Mouse (Mus musculus) monocyte, adult 5-6 weeks (primary cell): ENCODE data around the gene Haus7. TPM values are rescaled to one million over a fixed set of nuclear protein-coding genes. Genes with fewer than 3 reads are reported as not detected.
"Not testable (repeated sequence)": the region's sequence is repeated elsewhere in the genome, so short reads cannot be mapped to it uniquely, and the experiment has no call there.

ENCODE experiments used
- ATAC-seq: fragments of 153-309, 156-312 bp; replicated peaks from 2 replicates; pipeline ENCODE4 v1.8.0; 2017; ENCODE audit warnings: mild to moderate bottlenecking; ENCODE audit not compliant: low TSS enrichment, insufficient number of reproducible peaks, severe bottlenecking, poor library complexity, low FRiP score
- total RNA-seq: library from RNA; stranded (forward); fragments of 200-1000, 200-491, 200-594 nt; gene quantifications from 3 replicates; pipeline ENCODE4 v1.2.3, GENCODE M21; 2017

The Haus7 gene
- 16.3 to 24.5 TPM (median 18.2 TPM) in 3 replicates for total RNA-seq

GRCm38 (mm10) chrX:73458877-73459392, at the start of gene Haus7:
Gene Haus7, minus strand, starts transcription at chrX:73459044.
- ATAC-seq = peak; percentile 100

GRCm38 (mm10) chrX:73506577-73506976, 47.7 kb upstream of the Haus7 start:
- no peak for ATAC-seq

- ATAC-seq = no peak
Measured at GRCm38 (mm10) chrX:73505130-73505735, 46.4 kb upstream of the Haus7 start.

GRCm38 (mm10) chrX:73496746-73497145, 37.9 kb upstream of the Haus7 start:
- ATAC-seq = no peak

GRCm38 (mm10) chrX:73493567-73493966, 34.7 kb upstream of the Haus7 start:
- not testable (repeated sequence) for ATAC-seq

- no peak for ATAC-seq
Measured at GRCm38 (mm10) chrX:73490804-73491203, 32.0 kb upstream of the Haus7 start.

- ATAC-seq = no peak
Measured at GRCm38 (mm10) chrX:73490186-73490585, 31.3 kb upstream of the Haus7 start.

GRCm38 (mm10) chrX:73486920-73487319, 28.1 kb upstream of the Haus7 start:
- no peak for ATAC-seq

- ATAC-seq = no peak
Measured at GRCm38 (mm10) chrX:73484870-73485269, 26.0 kb upstream of the Haus7 start.

- ATAC-seq = no peak
Measured at GRCm38 (mm10) chrX:73484076-73484475, 25.2 kb upstream of the Haus7 start.

GRCm38 (mm10) chrX:73483484-73483810, 24.6 kb upstream of the Haus7 start, which contains the start of gene Bgn:
Gene Bgn, plus strand, starts transcription at chrX:73483602.
- ATAC-seq = no peak

GRCm38 (mm10) chrX:73482643-73483483, 24.0 kb upstream of the Haus7 start:
- no peak for ATAC-seq

- ATAC-seq = no peak
Measured at GRCm38 (mm10) chrX:73480334-73480733, 21.5 kb upstream of the Haus7 start.

GRCm38 (mm10) chrX:73479656-73480055, 20.8 kb upstream of the Haus7 start:
- no peak for ATAC-seq

- no peak for ATAC-seq
Measured at GRCm38 (mm10) chrX:73477500-73477899, 18.7 kb upstream of the Haus7 start.

GRCm38 (mm10) chrX:73476621-73477020, 17.8 kb upstream of the Haus7 start:
- ATAC-seq = no peak

GRCm38 (mm10) chrX:73475658-73476256, 16.9 kb upstream of the Haus7 start:
- no peak for ATAC-seq

- ATAC-seq = no peak
Measured at GRCm38 (mm10) chrX:73474340-73475165, 15.7 kb upstream of the Haus7 start.

- no peak for ATAC-seq
Measured at GRCm38 (mm10) chrX:73471764-73472163, 12.9 kb upstream of the Haus7 start.
